Mouse (Mus musculus): ENCODE measurements around the gene H2afy2.

DNA sequence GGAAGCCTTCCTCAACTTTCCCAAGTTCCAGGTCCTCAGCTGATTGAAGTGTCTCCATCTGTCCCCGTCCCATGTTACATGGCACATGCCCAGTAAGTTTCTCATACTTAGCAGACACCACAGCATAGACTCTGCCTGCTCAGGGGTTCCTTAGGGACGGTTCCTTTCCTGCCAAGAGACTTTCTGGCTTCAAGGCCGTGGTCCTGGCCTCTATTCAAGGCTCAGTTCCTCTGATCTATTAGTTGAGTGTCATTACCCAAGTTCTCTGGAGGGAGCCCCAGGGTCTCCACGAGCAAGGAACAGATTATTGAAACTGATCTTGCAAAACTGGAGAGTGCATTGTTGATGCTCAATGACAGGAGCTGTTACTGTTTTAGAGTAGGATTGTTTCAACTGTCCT lies 79.3 kb downstream of the H2afy2 start:
- TF ChIP-seq CTCF (IDR thresholded peaks at IDR 0.05; ENCODE audit: borderline replicate concordance, control insufficient read depth, extremely low read depth, insufficient read depth, low read length, poor library complexity) (no peak), POLR2A (IDR thresholded peaks at IDR 0.05; ENCODE audit: control insufficient read depth, extremely low read depth, insufficient read depth, low read length, poor library complexity) (no peak)

Data from thymus, adult 2 months (tissue).